Mouse (Mus musculus): Measurements from ENCODE around the gene Gale. TPM values are rescaled to one million over a fixed set of nuclear protein-coding genes. Genes with fewer than 3 reads are reported as not detected.

Gene Gale
- polyA plus RNA-seq, 1 experiment from 2014 or later, result 40.1 TPM

DNA sequence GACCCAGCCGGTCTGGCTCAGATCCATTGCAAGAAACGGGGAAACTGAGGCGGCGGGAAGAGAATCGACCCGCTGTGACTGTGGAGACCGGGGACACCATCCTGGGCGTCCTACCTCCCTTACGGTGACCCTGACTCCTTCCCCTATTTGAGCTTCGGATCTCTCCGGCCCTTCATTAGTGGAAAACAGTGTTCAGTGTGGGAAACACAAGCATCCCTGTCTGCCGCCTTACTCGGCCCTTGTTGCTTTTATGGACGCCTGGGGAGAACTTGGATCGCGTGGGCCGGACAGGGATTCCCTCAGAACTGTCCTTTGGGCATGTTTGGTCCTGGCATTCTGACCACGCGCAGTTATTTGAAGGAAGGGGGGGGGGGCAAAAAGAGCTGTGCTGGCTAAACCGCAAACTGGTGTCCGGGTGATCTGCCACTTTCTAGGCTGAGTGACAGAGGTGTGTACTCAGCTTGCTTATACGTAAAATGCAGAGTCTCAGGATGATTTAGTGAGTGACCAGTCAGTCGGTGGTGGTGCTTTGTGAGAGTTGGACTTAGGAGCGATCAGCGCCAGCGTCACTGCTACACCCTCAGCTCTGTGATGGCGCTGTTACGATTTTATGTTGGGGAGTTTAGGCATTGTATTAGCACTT lies 16.7 kb upstream of the Gale start:
- Histone ChIP-seq H3K36me3 (peaks cover 10% of the 10 kb centered on the region), H3K4me1 (replicated peaks) (peaks cover 28% of the 10 kb centered on the region), H3K4me2 (replicated peaks) (peak overlapping the region; percentile 81), H3K9ac (replicated peaks) (peak overlapping the region; percentile 82), H3K4me3 (replicated peaks) (peak overlapping the region; percentile 83), H3K9me3 (no peaks in the 10 kb centered on the region), H3K27ac (peak overlapping the region; percentile 51), H3K27me3 (no peaks in the 10 kb centered on the region)
- ATAC-seq, result peak; percentile 3; the same call in 1 of the 2 replicates
- WGBS, result 3% methylated on average over 28 of the region's 28 CpGs

DNA sequence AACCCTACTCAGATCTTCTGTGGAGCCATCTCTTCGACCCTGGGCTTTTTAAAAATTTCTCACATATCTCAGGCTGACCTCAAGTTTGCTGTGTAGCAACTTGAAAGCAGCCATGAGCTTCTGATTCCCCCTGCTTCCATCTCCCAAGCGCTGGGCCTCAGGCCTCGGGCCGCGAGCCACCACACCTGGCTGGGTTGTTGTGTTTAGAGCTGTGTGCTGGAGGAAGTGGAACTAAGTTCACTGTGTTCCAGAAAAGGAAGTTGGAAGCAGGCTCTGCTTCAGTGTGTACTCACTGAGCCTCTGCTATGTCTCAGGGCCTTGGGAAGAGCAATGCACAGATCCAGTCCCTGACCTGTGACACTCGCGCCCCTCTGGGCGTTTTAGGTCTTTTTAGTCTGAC lies 15.4 kb upstream of the Gale start:
- Histone ChIP-seq H3K4me1 (replicated peaks) (peaks cover 28% of the 10 kb centered on the region), H3K27me3 (no peaks in the 10 kb centered on the region), H3K36me3 (peaks cover 20% of the 10 kb centered on the region), H3K27ac (no peak overlapping the region), H3K4me2 (replicated peaks) (no peak overlapping the region), H3K9me3 (no peaks in the 10 kb centered on the region), H3K4me3 (replicated peaks) (no peak overlapping the region), H3K9ac (replicated peaks) (no peak overlapping the region)
- WGBS, result 93% methylated on average over 8 of the region's 8 CpGs
- ATAC-seq, result no peak

DNA sequence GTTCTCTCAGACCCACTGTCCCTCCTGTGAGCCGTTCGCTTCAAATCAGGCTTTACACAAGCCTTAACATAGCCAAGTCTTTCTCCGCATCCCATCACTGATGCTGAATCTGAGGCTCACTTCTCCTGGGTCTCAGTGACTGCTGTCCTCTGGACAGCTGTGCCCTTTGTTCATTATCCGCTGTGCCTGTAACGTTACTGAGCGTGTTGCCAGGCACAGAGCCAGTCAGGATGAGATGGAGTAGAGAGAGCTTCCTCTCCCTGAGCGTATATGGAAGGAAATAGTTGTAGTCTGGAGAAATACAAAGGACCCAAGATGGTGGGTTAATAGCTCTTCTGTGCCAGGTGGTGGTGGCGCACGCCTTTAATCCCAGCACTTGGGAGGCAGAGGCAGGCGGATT lies 14.1 kb upstream of the Gale start:
- WGBS, result 88% methylated on average over 10 of the region's 10 CpGs
- no peak overlapping the region for H3K9ac ChIP-seq (replicated peaks)
- H3K4me2 ChIP-seq (replicated peaks), result no peak overlapping the region
- no peak for ATAC-seq
- peaks cover 22% of the 10 kb centered on the region for H3K36me3 ChIP-seq
- H3K4me3 ChIP-seq (replicated peaks), result no peak overlapping the region
- H3K4me1 ChIP-seq (replicated peaks), result peaks cover 28% of the 10 kb centered on the region
- no peaks in the 10 kb centered on the region for H3K27me3 ChIP-seq
- H3K27ac ChIP-seq, result no peak overlapping the region
- H3K9me3 ChIP-seq, result no peaks in the 10 kb centered on the region

DNA sequence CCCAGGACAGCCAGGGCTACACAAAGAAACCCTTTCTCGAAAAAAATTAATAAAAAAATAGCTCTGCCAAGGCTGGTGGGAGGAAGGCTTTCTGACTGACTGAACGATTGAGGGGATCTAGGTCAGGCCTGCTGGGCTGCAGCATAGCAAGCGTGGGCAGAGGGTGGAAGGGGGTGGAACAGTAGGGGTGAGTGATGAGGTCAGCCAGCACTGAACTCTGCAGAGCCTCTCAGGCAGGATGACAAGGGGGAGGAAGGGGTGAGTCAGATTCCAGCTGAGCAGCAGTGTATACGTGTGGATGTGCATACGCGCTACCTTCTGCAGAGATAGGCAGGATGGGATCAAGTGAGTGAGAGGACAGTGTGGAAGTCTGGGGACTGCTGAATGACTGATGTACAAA lies 13.6 kb upstream of the Gale start:
- H3K27ac ChIP-seq, result no peak overlapping the region
- ATAC-seq, result no peak
- H3K9me3 ChIP-seq, result no peaks in the 10 kb centered on the region
- no peak overlapping the region for H3K4me3 ChIP-seq (replicated peaks)
- no peaks in the 10 kb centered on the region for H3K27me3 ChIP-seq
- WGBS, result 75% methylated on average over 6 of the region's 6 CpGs
- H3K4me1 ChIP-seq (replicated peaks), result peaks cover 28% of the 10 kb centered on the region
- H3K36me3 ChIP-seq, result peaks cover 25% of the 10 kb centered on the region
- H3K4me2 ChIP-seq (replicated peaks), result no peak overlapping the region
- no peak overlapping the region for H3K9ac ChIP-seq (replicated peaks)

DNA sequence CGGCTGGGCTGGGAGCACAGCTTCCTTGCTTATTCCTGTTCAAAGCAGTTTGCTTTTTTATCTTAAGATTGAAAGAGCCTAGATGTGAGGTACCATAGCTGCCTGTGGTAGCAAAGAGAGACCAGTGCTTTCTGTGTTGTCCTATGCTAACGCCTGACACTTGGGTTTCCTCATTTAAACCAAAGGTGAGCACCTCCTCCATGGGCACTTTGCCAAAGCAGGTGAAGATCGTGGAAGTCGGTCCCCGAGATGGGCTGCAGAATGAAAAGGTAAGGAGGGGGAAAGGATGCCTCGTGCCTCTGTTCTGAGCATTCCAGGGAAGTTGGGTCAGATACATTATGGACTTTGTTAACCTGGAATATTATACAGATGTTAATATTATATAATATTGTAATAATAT lies 13.2 kb upstream of the Gale start:
- H3K9ac ChIP-seq (replicated peaks), result no peak overlapping the region
- H3K27ac ChIP-seq, result no peak overlapping the region
- no peaks in the 10 kb centered on the region for H3K27me3 ChIP-seq
- H3K4me3 ChIP-seq (replicated peaks), result no peak overlapping the region
- ATAC-seq, result no peak
- no peaks in the 10 kb centered on the region for H3K9me3 ChIP-seq
- no peak overlapping the region for H3K4me2 ChIP-seq (replicated peaks)
- WGBS, result 92% methylated on average over 6 of the region's 6 CpGs
- H3K36me3 ChIP-seq, result peaks cover 28% of the 10 kb centered on the region
- H3K4me1 ChIP-seq (replicated peaks), result peaks cover 28% of the 10 kb centered on the region

DNA sequence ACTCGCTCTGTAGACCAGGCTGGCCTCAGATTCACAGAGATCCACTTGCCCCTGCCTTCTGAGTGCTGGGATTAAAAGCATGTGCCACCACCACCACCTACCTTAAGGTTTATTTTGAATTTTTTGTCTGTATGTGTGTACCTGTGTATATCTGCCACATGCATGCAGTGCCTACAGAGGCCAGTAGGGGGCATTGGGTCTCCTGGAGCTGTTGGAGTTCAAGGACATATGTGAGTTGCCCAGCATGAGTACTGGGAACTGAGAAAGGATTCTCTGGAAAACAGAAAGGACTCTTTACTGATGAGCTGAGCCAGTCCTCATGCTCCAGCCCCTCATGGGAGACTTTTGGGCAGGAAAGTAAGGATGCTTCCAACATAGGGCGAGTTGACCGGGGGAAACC lies 12.0 kb upstream of the Gale start:
- Histone ChIP-seq H3K4me3 (replicated peaks) (no peak overlapping the region), H3K27me3 (no peaks in the 10 kb centered on the region), H3K9ac (replicated peaks) (no peak overlapping the region), H3K36me3 (peaks cover 38% of the 10 kb centered on the region), H3K27ac (no peak overlapping the region), H3K4me2 (replicated peaks) (no peak overlapping the region), H3K4me1 (replicated peaks) (peaks cover 22% of the 10 kb centered on the region), H3K9me3 (no peaks in the 10 kb centered on the region)
- no peak for ATAC-seq
- WGBS, result 90% methylated on average over 3 of the region's 3 CpGs

DNA sequence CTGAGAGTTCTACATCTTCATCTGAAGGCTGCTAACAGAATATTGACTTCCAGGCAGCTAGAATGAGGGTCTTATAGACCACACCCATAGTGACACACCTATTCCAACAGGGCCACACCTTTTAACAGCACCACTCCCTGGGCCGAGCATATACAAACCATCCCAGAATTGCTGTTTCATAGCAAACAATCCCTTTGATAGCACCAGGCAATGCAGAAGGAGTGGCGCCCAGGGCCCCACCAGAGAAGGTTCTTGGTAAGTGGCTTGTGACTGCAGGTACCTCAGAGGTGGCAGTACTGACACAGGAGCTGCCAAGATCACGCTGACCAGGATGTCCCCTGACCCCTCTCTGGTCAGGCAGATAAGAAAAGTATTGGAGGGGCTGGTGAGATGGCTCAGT lies 10.3 kb upstream of the Gale start:
- Histone ChIP-seq H3K4me2 (replicated peaks) (no peak overlapping the region), H3K36me3 (peaks cover 50% of the 10 kb centered on the region), H3K9me3 (no peaks in the 10 kb centered on the region), H3K27ac (no peak overlapping the region), H3K4me3 (replicated peaks) (no peak overlapping the region), H3K9ac (replicated peaks) (no peak overlapping the region), H3K27me3 (no peaks in the 10 kb centered on the region), H3K4me1 (replicated peaks) (peaks cover 10% of the 10 kb centered on the region; the same call in 1 of the 2 replicates)
- 93% methylated on average over 3 of the region's 3 CpGs for WGBS
- no peak for ATAC-seq

DNA sequence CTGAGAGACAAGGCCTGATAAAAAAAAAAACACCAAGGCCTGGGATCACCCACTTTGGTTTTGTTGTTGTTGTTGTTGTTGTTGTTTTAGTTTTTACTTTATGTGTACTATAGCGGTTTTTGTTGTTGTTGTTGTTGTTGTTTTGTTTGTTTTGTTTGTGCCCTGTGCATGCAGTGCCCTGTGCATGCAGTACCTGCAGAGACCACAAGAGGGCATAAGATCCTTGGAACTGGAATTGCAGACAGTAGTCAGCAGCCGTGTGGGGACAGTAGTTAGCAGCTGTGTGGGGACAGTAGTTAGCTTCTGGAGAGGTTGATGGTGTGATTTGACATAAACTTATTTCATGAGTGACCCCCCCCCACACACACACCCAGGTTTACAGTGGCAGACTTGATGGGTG lies 9.3 kb upstream of the Gale start:
- 11% methylated on average over 2 of the region's 2 CpGs for WGBS
- H3K36me3 ChIP-seq, result peaks cover 60% of the 10 kb centered on the region
- H3K4me3 ChIP-seq (replicated peaks), result no peak overlapping the region
- no peak overlapping the region for H3K27ac ChIP-seq
- no peak overlapping the region for H3K9ac ChIP-seq (replicated peaks)
- peak; percentile 63; the same call in 1 of the 2 replicates for ATAC-seq
- H3K9me3 ChIP-seq, result no peaks in the 10 kb centered on the region
- H3K4me2 ChIP-seq (replicated peaks), result no peak overlapping the region
- H3K4me1 ChIP-seq (replicated peaks), result 0 out of 2 replicates have a peak, but pooled peaks cover 4% of the 10 kb centered on the region
- no peaks in the 10 kb centered on the region for H3K27me3 ChIP-seq

DNA sequence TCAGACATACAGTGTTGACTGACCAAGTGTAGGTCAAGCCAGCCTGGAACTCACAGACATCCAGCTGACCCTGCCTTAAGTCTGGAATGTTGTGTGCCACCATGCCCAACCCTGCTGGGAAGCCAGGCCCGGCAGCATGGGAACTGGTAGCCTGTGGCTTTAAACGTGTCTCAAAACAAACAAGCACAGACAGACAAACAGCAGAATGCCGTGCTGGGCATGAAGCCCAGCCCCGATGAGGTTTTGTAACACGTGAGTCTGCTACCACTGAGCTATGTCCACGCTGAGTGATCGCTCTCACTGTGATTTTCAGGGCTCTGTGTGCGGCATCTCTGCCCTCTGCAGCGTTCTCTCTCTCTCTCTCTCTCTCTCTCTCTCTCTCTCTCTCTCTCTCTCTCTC lies 7.6 kb upstream of the Gale start:
- no peak overlapping the region for H3K27ac ChIP-seq
- H3K9ac ChIP-seq (replicated peaks), result no peak overlapping the region
- WGBS, result 88% methylated on average over 9 of the region's 9 CpGs
- H3K27me3 ChIP-seq, result no peaks in the 10 kb centered on the region
- peaks cover 70% of the 10 kb centered on the region for H3K36me3 ChIP-seq
- no peak overlapping the region for H3K4me2 ChIP-seq (replicated peaks)
- no peaks in the 10 kb centered on the region for H3K4me1 ChIP-seq (replicated peaks)
- H3K9me3 ChIP-seq, result no peaks in the 10 kb centered on the region
- no peak overlapping the region for H3K4me3 ChIP-seq (replicated peaks)
- no peak for ATAC-seq

DNA sequence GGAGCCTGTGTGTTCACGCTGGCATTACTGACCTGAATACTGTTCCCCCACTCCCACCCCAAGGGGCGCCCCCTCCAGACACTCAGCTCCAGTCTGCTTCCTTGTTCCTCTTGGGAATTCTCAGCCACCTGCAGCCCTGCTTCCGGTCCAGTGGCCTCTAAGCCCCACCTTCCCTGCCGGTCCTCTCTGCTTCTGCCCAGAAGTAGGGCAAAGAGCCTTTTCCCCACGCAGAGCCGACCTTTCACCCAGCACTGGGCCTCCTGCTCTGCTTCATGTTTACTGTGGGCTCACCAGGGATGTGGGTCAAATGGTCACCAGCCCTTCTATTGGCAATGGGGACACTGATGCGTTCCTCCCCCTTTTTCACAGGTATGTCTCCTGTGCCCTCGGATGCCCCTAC lies 5.2 kb upstream of the Gale start:
- Histone ChIP-seq H3K9ac (replicated peaks) (no peak overlapping the region), H3K27me3 (no peaks in the 10 kb centered on the region), H3K4me3 (replicated peaks) (no peak overlapping the region), H3K36me3 (peaks cover 60% of the 10 kb centered on the region), H3K9me3 (no peaks in the 10 kb centered on the region), H3K4me1 (replicated peaks) (peaks cover 6% of the 10 kb centered on the region), H3K27ac (no peak overlapping the region), H3K4me2 (replicated peaks) (no peak overlapping the region)
- no peak for ATAC-seq
- 71% methylated on average over 8 of the region's 8 CpGs for WGBS

DNA sequence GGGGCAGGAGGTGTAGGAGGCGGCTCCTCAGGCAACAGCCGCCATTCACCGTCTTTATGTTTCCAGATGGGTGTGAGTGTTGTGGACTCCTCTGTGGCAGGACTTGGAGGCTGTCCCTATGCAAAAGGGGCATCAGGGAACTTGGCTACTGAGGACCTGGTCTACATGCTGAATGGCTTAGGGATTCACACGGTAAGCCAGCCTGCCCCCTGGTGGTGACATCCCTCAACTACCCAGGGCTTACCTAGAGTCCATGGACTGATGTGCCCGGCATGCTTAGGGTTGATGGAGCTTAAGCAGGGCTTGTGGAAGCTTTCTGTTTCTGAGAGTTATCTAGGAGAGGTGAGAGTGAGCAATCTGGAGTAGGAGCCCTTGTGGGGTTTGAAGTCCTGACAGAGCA lies 2.8 kb upstream of the Gale start:
- Histone ChIP-seq H3K27ac (no peak overlapping the region), H3K36me3 (peaks cover 54% of the 10 kb centered on the region)
- WGBS, result 22% methylated on average over 5 of the region's 5 CpGs

DNA sequence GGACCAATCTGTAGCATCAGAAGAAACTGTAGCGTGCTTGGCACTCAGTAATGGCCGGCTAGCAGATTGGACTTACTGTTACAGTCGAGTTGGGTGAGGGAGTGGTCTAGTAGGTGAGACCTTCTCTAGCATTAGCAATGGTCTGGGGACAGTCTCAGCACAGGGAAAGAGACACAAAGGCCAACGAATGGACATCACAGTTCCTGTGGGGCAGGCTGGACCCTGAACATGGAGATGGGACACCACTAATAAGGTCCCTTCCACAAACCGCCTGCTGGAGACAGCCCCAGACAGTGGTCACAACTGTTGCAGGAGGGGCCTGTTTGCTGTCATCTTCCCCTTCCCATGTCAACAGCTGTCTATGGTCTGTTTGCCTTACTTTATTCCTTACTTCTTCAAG lies 1.8 kb upstream of the Gale start:
- H3K4me1 ChIP-seq (replicated peaks), result peaks cover 20% of the 10 kb centered on the region
- peaks cover 56% of the 10 kb centered on the region for H3K36me3 ChIP-seq
- WGBS, result 92% methylated on average over 5 of the region's 5 CpGs
- no peak overlapping the region for H3K4me2 ChIP-seq (replicated peaks)
- no peaks in the 10 kb centered on the region for H3K9me3 ChIP-seq
- peaks cover 5% of the 10 kb centered on the region; the same call in 1 of the 2 replicates for H3K27me3 ChIP-seq
- no peak for ATAC-seq
- H3K9ac ChIP-seq (replicated peaks), result no peak overlapping the region
- H3K27ac ChIP-seq, result no peak overlapping the region
- H3K4me3 ChIP-seq (replicated peaks), result no peak overlapping the region

More for the DNA sequence above, 2.8 kb upstream of the Gale start:
- no peak overlapping the region for H3K4me3 ChIP-seq (replicated peaks)
- H3K9me3 ChIP-seq, result no peaks in the 10 kb centered on the region
- no peak overlapping the region for H3K4me2 ChIP-seq (replicated peaks)
- H3K27me3 ChIP-seq, result peaks cover 5% of the 10 kb centered on the region; the same call in 1 of the 2 replicates
- no peak for ATAC-seq
- H3K9ac ChIP-seq (replicated peaks), result no peak overlapping the region
- peaks cover 20% of the 10 kb centered on the region for H3K4me1 ChIP-seq (replicated peaks)

DNA sequence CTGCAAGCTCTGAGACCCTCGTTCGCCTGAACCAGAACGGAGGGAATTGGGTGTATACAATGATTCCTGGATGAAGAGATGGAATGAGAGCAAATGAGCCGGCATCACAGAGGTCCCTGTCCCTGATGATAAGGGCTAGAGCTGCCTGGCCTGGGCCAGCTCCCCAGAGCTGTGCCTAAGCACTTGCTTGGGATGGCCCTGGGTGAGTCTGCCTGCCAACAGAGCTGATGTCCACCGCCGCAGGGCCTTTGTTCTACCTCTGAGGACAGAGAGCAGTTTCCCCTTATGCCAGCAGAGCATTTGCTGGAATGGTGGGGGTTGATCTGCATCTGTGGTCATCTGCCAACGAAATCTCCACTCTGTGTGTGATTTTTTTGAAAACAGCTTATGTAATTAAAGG lies 1.3 kb upstream of the Gale start:
- no peak for ATAC-seq
- WGBS, result 88% methylated on average over 7 of the region's 7 CpGs
- Histone ChIP-seq H3K4me2 (replicated peaks) (no peak overlapping the region), H3K9me3 (no peaks in the 10 kb centered on the region), H3K4me1 (replicated peaks) (peaks cover 20% of the 10 kb centered on the region), H3K4me3 (replicated peaks) (no peak overlapping the region), H3K36me3 (peaks cover 61% of the 10 kb centered on the region), H3K9ac (replicated peaks) (no peak overlapping the region), H3K27me3 (peaks cover 5% of the 10 kb centered on the region; the same call in 1 of the 2 replicates), H3K27ac (no peak overlapping the region)

Measured in midbrain, embryonic 13.5 days (tissue).